Comparison of ENCODE assay signal across 26 mouse cellular contexts in the genomic region with DNA sequence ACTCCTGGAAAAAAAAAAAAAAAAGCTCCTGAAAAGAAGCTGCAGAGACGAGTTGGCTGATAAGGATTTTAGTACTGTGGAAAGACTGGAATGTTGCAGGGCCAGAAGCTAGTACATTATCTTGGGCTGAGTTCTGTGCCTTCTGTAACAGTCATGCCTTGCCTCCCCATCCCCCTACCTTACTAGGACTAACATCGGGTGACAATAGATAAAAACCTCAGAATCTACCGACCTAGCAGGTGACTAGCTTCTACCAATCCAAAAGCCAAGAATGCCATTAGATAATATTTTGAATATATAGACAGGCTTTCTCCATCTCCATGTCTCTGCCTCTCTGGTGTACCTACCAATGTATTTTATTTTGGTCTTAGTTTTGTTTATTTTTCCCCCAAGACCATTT. TPM values are rescaled to one million over a fixed set of nuclear protein-coding genes. Genes with fewer than 3 reads are reported as not detected.
A peak's percentile ranks its signal among the peaks of the same experiment; 100 is the strongest.
DNase-seq lines count a peak whose midpoint lies in the region; ATAC-seq and TF ChIP-seq lines count a peak whose summit lies in the region.
"Had no signal": no experiment of that assay in that cellular context is flagged by ENCODE, and none has a peak within 500 bp of the region (broad histone marks: within the 10 kb centered on the region; RNA-seq: fewer than 3 reads in every experiment).

No protein-coding gene starts in this region.

- ATAC-seq in liver, embryonic 11.5 days (replicated peaks; ENCODE audit: low FRiP score), result peak; percentile 86
- peak; percentile 85 for ATAC-seq in liver, embryonic 14.5 days (ENCODE audit: insufficient read depth)
- peak; percentile 67; the same call in 1 of the 2 replicates for ATAC-seq in liver, postnatal 0 days
- ATAC-seq: forebrain, embryonic 13.5 days; forebrain, embryonic 16.5 days; Patski had no signal

- H3K27me3 ChIP-seq in liver, embryonic 11.5 days (replicated peaks; ENCODE audit: control insufficient read depth, insufficient read depth, low read length), result peaks cover 7% of the 10 kb centered on the region
- no peaks in the 10 kb centered on the region for H3K27me3 ChIP-seq in liver, embryonic 14.5 days (ENCODE audit: control insufficient read depth, insufficient read depth, low read length)
- no peaks in the 10 kb centered on the region for H3K27me3 ChIP-seq in liver, postnatal 0 days (ENCODE audit: insufficient read depth, low read length)
- H3K27me3 ChIP-seq: forebrain, embryonic 13.5 days had no signal

- DNase-seq in liver, embryonic 11.5 days (ENCODE audit: low spot score), result no peak
- no peak for DNase-seq in liver
- peak in 2 of 3 experiments; percentile 36 to 42 for DNase-seq in liver, embryonic 14.5 days (ENCODE audit: low read depth in 3 of 3, low spot score in 3 of 3)
- no peak for DNase-seq in liver, postnatal 0 days
- no peak for DNase-seq in right cerebral cortex, adult 18-20 months
- no peak for DNase-seq in thymus, postnatal 14 days
- no peak for DNase-seq in yolk sac, embryonic 10.5 days (ENCODE audit: low spot score)
- DNase-seq in embryo, embryonic 10.5 days (ENCODE audit: low spot score), result no peak
- DNase-seq: adrenal gland, adult 2 months; adrenal gland, postnatal 14 days; cerebellum, adult 11-12 months; cerebellum, adult 8-10 months; cerebellum, postnatal 10 days; cerebellum, postnatal 36 days; gastrocnemius, postnatal 10 days; gastrocnemius, postnatal 36 days; heart, adult 2 months; heart, postnatal 14 days; heart, postnatal 4 days had no signal

- whole genome bisulfite sequencing in liver, embryonic 11.5 days, result 23% methylated on average over 3 of the region's 3 CpGs
- 23% methylated on average over 3 of the region's 3 CpGs for WGBS in liver, embryonic 14.5 days (ENCODE audit: insufficient replicate concordance)
- 41% methylated on average over 3 of the region's 3 CpGs for WGBS in liver, postnatal 0 days (ENCODE audit: insufficient replicate concordance)

- H3K4me3 ChIP-seq in liver, embryonic 11.5 days (ENCODE audit: low read depth, low read length), result no peak overlapping the region
- H3K4me3 ChIP-seq in liver, embryonic 14.5 days (ENCODE audit: insufficient read depth in 1 of 2, low read depth in 2 of 2, low read length in 2 of 2), result no peak overlapping the region
- no peak overlapping the region for H3K4me3 ChIP-seq in liver, postnatal 0 days (ENCODE audit: low read depth, low read length)
- H3K4me3 ChIP-seq: forebrain, embryonic 10.5 days; forebrain, embryonic 13.5 days; heart, adult 2 months; heart, embryonic 10.5 days; heart, embryonic 13.5 days had no signal

- TF ChIP-seq EP300 in liver, embryonic 14.5 days (IDR thresholded peaks at IDR 0.05; ENCODE audit: low read depth), result peak; percentile 53
- peak; percentile 25; the same call in 1 of the 2 replicates for TF ChIP-seq EP300 in liver, postnatal 0 days (IDR thresholded peaks at IDR 0.05; ENCODE audit: low read depth)

- no peak for TF ChIP-seq CTCF in liver, embryonic 14.5 days (IDR thresholded peaks at IDR 0.05; ENCODE audit: low read depth)
- no peak for TF ChIP-seq CTCF in liver, postnatal 0 days (IDR thresholded peaks at IDR 0.05; ENCODE audit: low read depth)

- peak overlapping the region; percentile 43 for H3K4me2 ChIP-seq in liver, embryonic 11.5 days
- no peak overlapping the region for H3K4me2 ChIP-seq in liver, embryonic 14.5 days (ENCODE audit: low read depth)
- H3K4me2 ChIP-seq in liver, postnatal 0 days (ENCODE audit: low read depth, low read length), result no peak overlapping the region
- H3K4me2 ChIP-seq: forebrain, embryonic 13.5 days; heart, embryonic 13.5 days; hindbrain, embryonic 14.5 days had no signal

- H3K36me3 ChIP-seq in liver, embryonic 11.5 days (ENCODE audit: control insufficient read depth, insufficient read depth, low read length), result no peaks in the 10 kb centered on the region
- no peaks in the 10 kb centered on the region for H3K36me3 ChIP-seq in liver, embryonic 14.5 days (replicated peaks; ENCODE audit: control insufficient read depth, insufficient read depth, low read depth)
- no peaks in the 10 kb centered on the region for H3K36me3 ChIP-seq in liver, postnatal 0 days (replicated peaks; ENCODE audit: insufficient read depth, low read length)
- H3K36me3 ChIP-seq: forebrain, embryonic 10.5 days; heart, embryonic 10.5 days; heart, embryonic 13.5 days had no signal

- no peaks in the 10 kb centered on the region for H3K9me3 ChIP-seq in liver, embryonic 11.5 days (ENCODE audit: control insufficient read depth, low read length)
- no peaks in the 10 kb centered on the region for H3K9me3 ChIP-seq in liver, embryonic 14.5 days (ENCODE audit: control insufficient read depth, low read length)
- no peaks in the 10 kb centered on the region for H3K9me3 ChIP-seq in liver, postnatal 0 days (ENCODE audit: low read length)
- H3K9me3 ChIP-seq: forebrain, embryonic 10.5 days; forebrain, embryonic 13.5 days; heart, embryonic 10.5 days; heart, embryonic 13.5 days had no signal

- H3K27ac ChIP-seq in liver, embryonic 11.5 days (ENCODE audit: low read depth, low read length), result no peak overlapping the region
- no peak overlapping the region for H3K27ac ChIP-seq in liver, embryonic 14.5 days
- H3K27ac ChIP-seq in liver, postnatal 0 days (ENCODE audit: low read depth), result no peak overlapping the region
- H3K27ac ChIP-seq: forebrain, embryonic 10.5 days; forebrain, embryonic 13.5 days; heart, adult 2 months; heart, embryonic 10.5 days; heart, embryonic 13.5 days; hindbrain, embryonic 14.5 days had no signal

- H3K4me1 ChIP-seq in liver, embryonic 11.5 days (replicated peaks; ENCODE audit: control insufficient read depth, insufficient read depth, low read length), result no peaks in the 10 kb centered on the region; the same call in 1 of the 2 replicates
- peaks cover 2 to 9% of the 10 kb centered on the region in 2 experiments; a peak in 2 of 4 replicates for H3K4me1 ChIP-seq in liver, embryonic 14.5 days (replicated peaks; ENCODE audit: control insufficient read depth in 2 of 2, insufficient read depth in 2 of 2, low read length in 1 of 2)
- H3K4me1 ChIP-seq in liver, postnatal 0 days (ENCODE audit: insufficient read depth), result no peaks in the 10 kb centered on the region

- H3K9ac ChIP-seq in liver, embryonic 11.5 days (ENCODE audit: low read depth, low read length), result no peak overlapping the region
- no peak overlapping the region for H3K9ac ChIP-seq in liver, embryonic 14.5 days (replicated peaks)
- no peak overlapping the region for H3K9ac ChIP-seq in liver, postnatal 0 days (replicated peaks)
- H3K9ac ChIP-seq: forebrain, embryonic 13.5 days; heart, embryonic 13.5 days; hindbrain, embryonic 14.5 days had no signal

RNA-seq across cellular contexts. Expression of a gene that starts 14.0 kb away (rescaled TPM):
- 20.9 and 23.8 TPM in 2 replicates for polyA plus RNA-seq in liver, embryonic 11.5 days (2014; fragmentation: Nextera tagmentation; extraction: Ambion mirVana)
- polyA plus RNA-seq in liver, embryonic 14.5 days (2012; rRNA removed), result 3.1 and 5.3 TPM in 2 replicates
- polyA plus RNA-seq in liver, embryonic 14.5 days (2014; fragmentation: Nextera tagmentation; extraction: Ambion mirVana), result 11.1 and 14.7 TPM in 2 replicates
- 2.5 and 3.2 TPM in 2 replicates for polyA plus RNA-seq in liver, postnatal 0 days (2015; fragmentation: Nextera tagmentation; extraction: Ambion mirVana)
- polyA plus RNA-seq: adrenal gland, adult 2 months had no signal

RNA-seq across cellular contexts. Expression of a gene that starts 18.3 kb away (rescaled TPM):
- 920 and 973 TPM in 2 replicates for polyA plus RNA-seq in liver, embryonic 11.5 days (2014; fragmentation: Nextera tagmentation; extraction: Ambion mirVana)
- 594 and 1,018 TPM in 2 replicates for polyA plus RNA-seq in liver, embryonic 14.5 days (2012; rRNA removed)
- polyA plus RNA-seq in liver, embryonic 14.5 days (2014; fragmentation: Nextera tagmentation; extraction: Ambion mirVana), result 625 and 638 TPM in 2 replicates
- polyA plus RNA-seq in liver, postnatal 0 days (2015; fragmentation: Nextera tagmentation; extraction: Ambion mirVana), result 413 and 415 TPM in 2 replicates

RNA-seq across cellular contexts. Expression of a gene that starts 51.7 kb away (rescaled TPM):
- 75.7 and 82.0 TPM in 2 replicates for polyA plus RNA-seq in liver, embryonic 11.5 days (2014; fragmentation: Nextera tagmentation; extraction: Ambion mirVana)
- 21.4 and 45.2 TPM in 2 replicates for polyA plus RNA-seq in liver, embryonic 14.5 days (2012; rRNA removed)
- polyA plus RNA-seq in liver, embryonic 14.5 days (2014; fragmentation: Nextera tagmentation; extraction: Ambion mirVana), result 59.5 and 69.3 TPM in 2 replicates
- 37.4 and 40.5 TPM in 2 replicates for polyA plus RNA-seq in liver, postnatal 0 days (2015; fragmentation: Nextera tagmentation; extraction: Ambion mirVana)
- polyA plus RNA-seq: adrenal gland, adult 2 months had no signal

Comparison
In these comparisons a context has a peak if more than half of its experiments do, and no peak if none do; other contexts are left out.
1. DNase-seq: peak in liver, embryonic 14.5 days (2 of 3); none in liver, embryonic 11.5 days (single experiment), liver (single experiment), liver, postnatal 0 days (single experiment), right cerebral cortex, adult 18-20 months (single experiment), thymus, postnatal 14 days (single experiment), yolk sac, embryonic 10.5 days (single experiment) and embryo, embryonic 10.5 days (single experiment).
2. Peak in every context shown above with its lines, with median percentiles within 50 percentile points of each other: ATAC-seq.